In the genomic region with DNA sequence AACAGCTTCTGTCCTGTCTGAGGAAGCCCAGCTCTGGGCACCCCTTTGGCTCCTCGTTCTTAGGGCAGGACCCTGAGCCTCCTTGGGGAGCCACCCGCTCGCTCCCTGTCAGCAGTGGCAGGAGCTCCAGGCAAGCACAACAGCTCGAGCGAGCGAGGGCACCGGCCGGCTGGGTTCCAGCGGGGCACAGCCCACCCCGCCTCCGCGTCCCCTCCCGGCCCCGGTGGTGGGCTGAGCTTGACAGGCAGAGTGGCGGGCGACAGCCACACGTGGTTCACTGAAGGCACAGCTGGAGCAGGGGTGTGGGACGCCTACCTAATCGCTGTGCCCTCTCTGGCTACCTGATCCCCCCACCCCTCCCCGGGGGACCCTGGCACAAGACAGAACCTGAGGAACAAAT, we compare ENCODE assay signal across 10 mouse cellular contexts. TPM values are rescaled to one million over a fixed set of nuclear protein-coding genes. Genes with fewer than 3 reads are reported as not detected.
DNase-seq lines count a peak whose midpoint lies in the region; ATAC-seq and TF ChIP-seq lines count a peak whose summit lies in the region.
"Had no signal": no experiment of that assay in that cellular context is flagged by ENCODE, and none has a peak within 500 bp of the region (broad histone marks: within the 10 kb centered on the region; RNA-seq: fewer than 3 reads in every experiment).

No protein-coding gene starts in this region.

- no peaks in the 10 kb centered on the region for H3K36me3 ChIP-seq in limb, embryonic 15.5 days
- H3K36me3 ChIP-seq in stomach, embryonic 16.5 days (ENCODE audit: control insufficient read depth, insufficient read depth, low read length) = no peaks in the 10 kb centered on the region

- H3K9ac ChIP-seq in limb, embryonic 15.5 days = no peak overlapping the region
- H3K9ac ChIP-seq in stomach, embryonic 16.5 days (ENCODE audit: low read length) = peak overlapping the region; percentile 63

- no peaks in the 10 kb centered on the region for H3K9me3 ChIP-seq in limb, embryonic 15.5 days
- no peaks in the 10 kb centered on the region for H3K9me3 ChIP-seq in stomach, embryonic 16.5 days (replicated peaks; ENCODE audit: control insufficient read depth, low read length)

- no peak for TF ChIP-seq CTCF in gastrocnemius, adult 2 months (IDR thresholded peaks at IDR 0.05)

- peak overlapping the region; percentile 35; the same call in 1 of the 2 replicates for H3K27ac ChIP-seq in gastrocnemius, adult 2 months
- H3K27ac ChIP-seq in limb, embryonic 15.5 days = no peak overlapping the region
- no peak overlapping the region for H3K27ac ChIP-seq in stomach, embryonic 16.5 days (ENCODE audit: low read length)

- peak overlapping the region; percentile 90 for H3K4me2 ChIP-seq in limb, embryonic 15.5 days
- H3K4me2 ChIP-seq in stomach, embryonic 16.5 days (ENCODE audit: low read depth, low read length) = peak overlapping the region; percentile 90

- H3K4me3 ChIP-seq in gastrocnemius, adult 2 months = peak overlapping the region; percentile 69
- peak overlapping the region; percentile 41 for H3K4me3 ChIP-seq in limb, embryonic 15.5 days
- peak overlapping the region; percentile 50 for H3K4me3 ChIP-seq in stomach, embryonic 16.5 days (replicated peaks; ENCODE audit: low read length)

- ATAC-seq in limb, embryonic 15.5 days (ENCODE audit: insufficient number of reproducible peaks, low FRiP score, low TSS enrichment, low read depth) = no peak
- no peak for ATAC-seq in stomach, embryonic 16.5 days (ENCODE audit: insufficient read depth, low FRiP score)

- no peak for DNase-seq in gastrocnemius, adult 2 months
- no peak for DNase-seq in gastrocnemius, postnatal 36 days
- peak; percentile 25 for DNase-seq in thymus, postnatal 4 days
- DNase-seq in thymus, adult 18-20 months = no peak
- DNase-seq in frontal cortex, postnatal 36 days (ENCODE audit: low spot score in 2 of 2) = no peak
- no peak for DNase-seq in layer of hippocampus, adult 18-20 months (ENCODE audit: low spot score in 2 of 2)

- 0% methylated on average over 20 of the region's 20 CpGs for WGBS in limb, embryonic 15.5 days
- WGBS in stomach, embryonic 16.5 days = 1% methylated on average over 20 of the region's 20 CpGs

- H3K4me1 ChIP-seq in limb, embryonic 15.5 days = peaks cover 11% of the 10 kb centered on the region
- peaks cover 6% of the 10 kb centered on the region; the same call in 1 of the 2 replicates for H3K4me1 ChIP-seq in stomach, embryonic 16.5 days (ENCODE audit: control insufficient read depth, insufficient read depth, low read length)

- intact Hi-C loops in gastrocnemius, adult 2 months (cut with DNase I) = loop anchor here (5.0 kb wide), 1 partner anchor 273 kb away; no protein-coding TSS in a partner anchor
- intact Hi-C loops in gastrocnemius, postnatal 36 days (cut with DNase I) = loop anchor here (5.0 kb wide), 1 partner anchor 273 kb away; no protein-coding TSS in a partner anchor

- peaks cover 55% of the 10 kb centered on the region for H3K27me3 ChIP-seq in limb, embryonic 15.5 days
- peaks cover 24% of the 10 kb centered on the region for H3K27me3 ChIP-seq in stomach, embryonic 16.5 days (ENCODE audit: control insufficient read depth, insufficient read depth, low read length)

RNA-seq across cellular contexts. Expression of a gene that starts 0.5 kb away (rescaled TPM):
- under 1 TPM in 1 of 2 experiments, not detected in 1; 0.11 TPM for total RNA-seq in gastrocnemius, adult 2 months (2021)
- total RNA-seq in gastrocnemius, postnatal 36 days (2021) = not detected
- polyA plus RNA-seq in limb, embryonic 15.5 days (2015; fragmentation: Nextera tagmentation; extraction: Ambion mirVana) = 0.16 and 0.28 TPM in 2 replicates
- polyA plus RNA-seq in stomach, embryonic 16.5 days (2015; fragmentation: Nextera tagmentation; extraction: Ambion mirVana) = 0.49 and 0.55 TPM in 2 replicates
- total RNA-seq in layer of hippocampus, adult 18-20 months (2021) = 10 to 100 TPM in 1 of 2 experiments, 1 to 10 TPM in 1; 4.2 to 10.4 TPM
- polyA plus RNA-seq: C2C12; spleen, adult 2 months had no signal

RNA-seq across cellular contexts. Expression of a gene that starts 16.7 kb away (rescaled TPM):
- 1 to 10 TPM; 1.6 to 2.6 TPM for total RNA-seq in gastrocnemius, adult 2 months (2021)
- total RNA-seq in gastrocnemius, postnatal 36 days (2021) = 1 to 10 TPM; 1.8 to 2.4 TPM
- polyA plus RNA-seq in limb, embryonic 15.5 days (2015; fragmentation: Nextera tagmentation; extraction: Ambion mirVana) = 41.3 and 46.3 TPM in 2 replicates
- 57.4 and 64.0 TPM in 2 replicates for polyA plus RNA-seq in stomach, embryonic 16.5 days (2015; fragmentation: Nextera tagmentation; extraction: Ambion mirVana)
- 10 to 100 TPM; 45.1 to 47.3 TPM for total RNA-seq in layer of hippocampus, adult 18-20 months (2021)

Comparison
In these comparisons a context has a peak if more than half of its experiments do, and no peak if none do; other contexts are left out.
1. RNA of a gene that starts 0.5 kb away (total RNA-seq): 4.2 to 10.4 TPM in layer of hippocampus, adult 18-20 months; 0.11 TPM in gastrocnemius, adult 2 months and not detected in gastrocnemius, postnatal 36 days; every median in the first group is over 4 times any median in the second.
2. RNA of a gene that starts 16.7 kb away (total RNA-seq): 45.1 to 47.3 TPM in layer of hippocampus, adult 18-20 months; 1.6 to 2.6 TPM in gastrocnemius, adult 2 months and 1.8 to 2.4 TPM in gastrocnemius, postnatal 36 days; every median in the first group is over 10 times any median in the second.
3. Peak in every context shown above with its lines, with median percentiles within 50 percentile points of each other: H3K4me3 ChIP-seq.